Mouse (Mus musculus) heart, embryonic 10.5 days (tissue): ENCODE measurements around the gene Eno4. TPM values are rescaled to one million over a fixed set of nuclear protein-coding genes. Genes with fewer than 3 reads are reported as not detected.

ENCODE experiments used
- DNase-seq: peaks from one replicate; pipeline ENCODE4 v3.0.0-alpha.2; 2017; ENCODE audit warnings: low spot score
- H3K27ac ChIP-seq: fragments of 300-500 bp; sonication (generic); 2 replicates; pipeline ENCODE4 v1.5.1; 2016; ENCODE audit warnings: mild to moderate bottlenecking
- H3K27me3 ChIP-seq: fragments of 300-500 bp; sonication (generic); 2 replicates; pipeline ENCODE4 v1.6.1; 2016; ENCODE audit warnings: mild to moderate bottlenecking; ENCODE audit not compliant: poor library complexity, insufficient read depth, severe bottlenecking
- H3K36me3 ChIP-seq: fragments of 300-500 bp; sonication (generic); 2 replicates; pipeline ENCODE4 v1.6.1; 2016; ENCODE audit warnings: mild to moderate bottlenecking, moderate library complexity
- H3K4me1 ChIP-seq: fragments of 300-500 bp; sonication (generic); 2 replicates; pipeline ENCODE4 v1.6.1; 2016; ENCODE audit warnings: mild to moderate bottlenecking
- H3K4me3 ChIP-seq: fragments of 300-500 bp; sonication (generic); 2 replicates; pipeline ENCODE4 v1.5.1; 2016; ENCODE audit warnings: mild to moderate bottlenecking, moderate library complexity
- H3K9me3 ChIP-seq: fragments of 300-500 bp; sonication (generic); 2 replicates; pipeline ENCODE4 v1.6.1; 2016; ENCODE audit warnings: mild to moderate bottlenecking, moderate library complexity
- WGBS: fragments of 180-500 bp; shearing (Covaris S2); methylation state at CpG from one replicate; pipeline ENCODE4 v1.1.7; 2016; 5-methylcytosine and 5-hydroxymethylcytosine counted together
- microRNA-seq: library from miRNA; unstranded; fragments of <30 nt; microRNA quantifications from one replicate; pipeline ENCODE4, GENCODE M21; 2017
- polyA plus RNA-seq: library from polyadenylated mRNA; unstranded; fragments of >200 nt; fragmentation: Nextera tagmentation; extraction: Ambion mirVana; gene quantifications from 2 replicates; pipeline ENCODE4 v1.2.1, GENCODE M21; 2016

Gene Eno4
- polyA plus RNA-seq, 1 experiment from 2014 or later, result 0.34 TPM

DNA sequence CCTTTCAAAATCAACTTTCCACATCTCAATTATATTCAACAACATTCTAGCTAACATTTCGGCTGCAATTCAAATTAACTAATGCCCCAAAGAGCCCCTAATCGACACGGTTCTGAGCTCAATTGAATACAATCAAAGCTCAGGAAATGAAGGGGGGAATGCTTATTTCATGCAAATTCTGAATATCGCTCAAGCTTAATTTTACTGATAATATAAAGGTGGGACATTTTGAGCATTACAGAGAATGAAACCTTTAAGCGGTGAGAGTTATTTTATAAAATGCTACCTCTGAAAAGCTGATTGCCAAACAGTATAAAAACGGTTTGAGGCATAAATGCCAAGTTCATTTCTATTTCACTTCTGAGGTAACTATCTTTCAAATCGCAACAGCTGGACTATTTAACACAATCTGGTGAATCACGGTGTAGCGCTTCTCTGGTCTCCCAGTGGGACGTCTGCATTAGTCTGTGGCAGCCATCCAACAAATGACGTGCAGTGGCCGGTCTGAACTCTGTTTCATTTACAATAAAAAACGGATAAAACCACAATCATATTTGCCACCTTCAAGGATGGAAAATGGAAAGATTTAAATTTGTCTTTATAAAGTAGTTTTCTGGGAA is 36.3 kb downstream of the Eno4 start:
- no peaks in the 10 kb centered on the region for H3K9me3 ChIP-seq
- no peak overlapping the region for H3K27ac ChIP-seq
- DNase-seq, result no peak
- WGBS, result 60% methylated on average over 13 of the region's 13 CpGs
- H3K4me1 ChIP-seq, result peaks cover 4% of the 10 kb centered on the region; the same call in 1 of the 2 replicates
- no peak overlapping the region for H3K4me3 ChIP-seq
- peaks cover 24% of the 10 kb centered on the region; the same call in 1 of the 2 replicates for H3K27me3 ChIP-seq
- no peaks in the 10 kb centered on the region for H3K36me3 ChIP-seq

- Histone ChIP-seq H3K9me3 (no peaks in the 10 kb centered on the region), H3K4me3 (no peak overlapping the region), H3K4me1 (peaks cover 4% of the 10 kb centered on the region; the same call in 1 of the 2 replicates), H3K36me3 (no peaks in the 10 kb centered on the region), H3K27ac (no peak overlapping the region), H3K27me3 (peaks cover 24% of the 10 kb centered on the region; the same call in 1 of the 2 replicates)
- no peak for DNase-seq
- WGBS, result 81% methylated on average over 5 of the region's 5 CpGs
Measured at GRCm38 (mm10) chr19:58980056-58980440, 36.8 kb downstream of the Eno4 start.

- no peaks in the 10 kb centered on the region for H3K9me3 ChIP-seq
- no peak overlapping the region for H3K27ac ChIP-seq
- H3K27me3 ChIP-seq, result peaks cover 15% of the 10 kb centered on the region; the same call in 1 of the 2 replicates
- WGBS, result 63% methylated on average over 9 of the region's 9 CpGs
- peaks cover 4% of the 10 kb centered on the region; the same call in 1 of the 2 replicates for H3K4me1 ChIP-seq
- H3K36me3 ChIP-seq, result no peaks in the 10 kb centered on the region
- no peak for DNase-seq
- no peak overlapping the region for H3K4me3 ChIP-seq
Measured at GRCm38 (mm10) chr19:58981571-58981970, 38.3 kb downstream of the Eno4 start.

DNA sequence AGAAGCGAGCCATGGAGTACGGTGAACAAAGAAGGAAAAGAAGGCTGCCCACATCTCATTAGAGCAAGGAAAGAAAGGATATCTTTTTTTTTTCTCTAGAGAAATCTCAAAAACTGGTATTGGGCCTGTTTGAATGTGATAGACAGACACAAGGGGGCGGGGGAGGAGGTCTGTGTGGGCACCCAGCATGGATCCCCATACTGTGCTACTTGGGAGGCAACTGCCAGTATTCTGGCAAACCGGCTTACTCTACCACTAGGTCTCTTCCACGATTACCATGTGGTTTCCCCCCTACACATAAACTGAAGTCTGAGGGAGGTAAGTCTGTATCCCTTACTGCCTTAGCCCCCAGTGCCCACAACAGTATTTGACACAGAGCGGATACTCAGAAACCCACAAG is 59.6 kb downstream of the Eno4 start:
- no peak overlapping the region for H3K27ac ChIP-seq
- H3K27me3 ChIP-seq, result 0 out of 2 replicates have a peak, but pooled peaks cover under 1% of the 10 kb centered on the region
- no peak for DNase-seq
- no peaks in the 10 kb centered on the region for H3K36me3 ChIP-seq
- H3K4me1 ChIP-seq, result no peaks in the 10 kb centered on the region
- WGBS, result 84% methylated on average over 6 of the region's 6 CpGs
- H3K4me3 ChIP-seq, result no peak overlapping the region
- H3K9me3 ChIP-seq, result no peaks in the 10 kb centered on the region

DNA sequence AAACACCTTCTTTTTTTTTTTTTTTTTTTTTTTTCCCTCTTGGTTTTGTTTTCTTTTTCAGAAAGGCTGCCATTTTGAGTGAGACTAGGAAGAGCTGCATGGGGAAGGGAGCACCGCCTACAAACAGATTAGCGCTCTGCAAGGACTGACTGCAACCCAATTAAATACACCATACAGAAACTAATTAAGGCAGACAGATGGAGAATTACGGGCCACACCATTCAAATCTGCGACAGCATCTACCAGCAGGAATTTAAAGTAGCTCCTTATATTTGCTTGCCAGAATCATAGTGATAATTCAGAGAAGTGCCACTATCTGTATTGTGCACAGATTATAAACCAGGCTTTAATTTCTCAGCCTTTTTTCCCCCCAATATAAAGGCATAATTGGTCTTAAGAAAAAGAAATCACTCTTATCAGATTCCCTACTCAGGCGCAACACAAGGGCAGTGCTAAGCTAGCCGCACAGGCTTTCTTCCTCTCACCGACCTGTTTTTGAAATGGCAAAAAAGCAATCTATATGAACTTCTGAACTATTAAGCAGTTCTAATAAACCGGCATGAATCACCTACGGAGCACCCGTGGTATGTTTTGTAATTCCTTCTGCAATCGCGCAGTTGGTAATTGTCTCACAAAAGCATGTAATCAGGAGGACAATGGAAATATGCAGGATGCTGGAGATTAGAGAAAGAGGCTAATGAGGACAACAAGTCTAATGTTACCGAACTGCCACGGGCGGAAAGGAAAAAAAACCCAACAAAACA is 63.5 kb downstream of the Eno4 start:
- WGBS, result 79% methylated on average over 15 of the region's 15 CpGs
- Histone ChIP-seq H3K4me1 (no peaks in the 10 kb centered on the region), H3K36me3 (no peaks in the 10 kb centered on the region), H3K9me3 (no peaks in the 10 kb centered on the region), H3K27ac (no peak overlapping the region), H3K27me3 (0 out of 2 replicates have a peak, but pooled peaks cover 13% of the 10 kb centered on the region), H3K4me3 (no peak overlapping the region)
- DNase-seq, result no peak

- Histone ChIP-seq H3K27ac (no peak overlapping the region), H3K4me1 (no peaks in the 10 kb centered on the region), H3K36me3 (no peaks in the 10 kb centered on the region), H3K27me3 (0 out of 2 replicates have a peak, but pooled peaks cover 13% of the 10 kb centered on the region), H3K9me3 (no peaks in the 10 kb centered on the region), H3K4me3 (no peak overlapping the region)
- no peak for DNase-seq
- 69% methylated on average over 5 of the region's 5 CpGs for WGBS
Measured at GRCm38 (mm10) chr19:59010802-59011201, 67.6 kb downstream of the Eno4 start.

Small RNA genes within 50 kb of the gene (microRNA-seq; reads per million reads assigned to microRNA genes)
- gene Mir3086, result 5.6 reads per million, percentile 17 among the genes with 10 or more reads in this experiment

Other genes with a start within 250 kb of the Eno4 start
- 0.31 and 3.9 TPM in 2 replicates for gene Pnliprp1, start 214.5 kb upstream of the Eno4 start, polyA plus RNA-seq
- gene Pnliprp2, start 183.7 kb upstream of the Eno4 start, polyA plus RNA-seq, result 0.11 and 1.4 TPM in 2 replicates
- not detected in 2 replicates for gene 1700019N19Rik, start 149.0 kb upstream of the Eno4 start, polyA plus RNA-seq
- gene Hspa12a, start 229 bp downstream of the Eno4 start, polyA plus RNA-seq, result 4.9 and 7.5 TPM in 2 replicates
- gene Shtn1, start 132.7 kb downstream of the Eno4 start, polyA plus RNA-seq, result 0.53 and 0.69 TPM in 2 replicates
- not detected in 2 replicates for gene Vax1, start 226.6 kb downstream of the Eno4 start, polyA plus RNA-seq